Mouse (Mus musculus): Measurements from ENCODE around the gene Gatb.
A peak's percentile ranks its signal among the peaks of the same experiment; 100 is the strongest.
"Not testable (repeated sequence)": the region's sequence is repeated elsewhere in the genome, so short reads cannot be mapped to it uniquely, and the experiment has no call there.

The Gatb gene

DNA sequence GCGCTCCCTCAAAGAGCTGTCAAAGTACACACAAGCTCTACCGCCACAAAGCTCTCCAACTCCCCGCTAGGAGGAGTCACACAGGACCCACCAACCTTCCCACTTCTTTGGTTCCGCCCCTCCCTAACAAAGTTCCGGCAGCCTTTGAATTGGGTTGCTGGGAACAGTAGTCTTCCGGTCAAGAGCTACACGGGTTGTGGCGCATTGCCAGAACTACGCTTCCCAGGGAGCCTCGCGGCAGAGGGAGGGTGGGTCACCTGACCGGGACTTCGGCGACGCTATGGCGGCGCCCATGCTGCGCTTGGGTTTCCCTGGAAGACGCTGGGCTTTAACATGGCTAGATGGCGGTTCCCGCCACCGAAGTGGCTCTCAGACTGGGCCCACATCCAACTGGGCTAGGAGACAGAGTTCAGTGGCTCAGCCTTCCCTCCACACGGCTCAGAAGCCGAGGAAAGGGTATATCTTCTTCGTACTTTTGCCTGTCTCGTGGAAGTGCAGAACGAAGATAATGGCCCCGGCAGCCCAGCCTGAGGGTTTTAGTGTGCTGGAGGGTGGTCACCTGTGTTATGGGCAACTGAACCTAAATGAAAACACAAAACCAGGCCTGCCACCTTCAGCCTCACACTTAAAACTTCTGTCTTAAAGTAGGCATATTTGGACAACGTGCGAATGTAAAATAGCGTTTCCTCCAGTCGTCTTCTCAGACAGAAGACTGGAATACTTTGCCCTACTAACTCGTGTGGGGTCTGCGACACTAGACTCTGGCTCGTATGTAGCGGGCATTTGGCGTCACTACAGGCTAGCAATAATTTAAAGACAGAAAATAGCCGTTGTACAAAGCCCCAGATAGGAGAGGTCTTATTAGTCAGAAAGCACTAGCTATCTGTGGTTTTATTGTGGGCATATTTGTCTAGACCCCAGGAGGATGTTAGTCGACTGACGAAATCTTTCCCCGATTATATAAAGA, at the start of gene Gatb:
Gene Gatb, plus strand, starts transcription at position 256 of the 967 bp plus-strand sequence.
- peak; percentile 99 for DNase-seq (ENCODE audit: low read depth, low spot score)

DNA sequence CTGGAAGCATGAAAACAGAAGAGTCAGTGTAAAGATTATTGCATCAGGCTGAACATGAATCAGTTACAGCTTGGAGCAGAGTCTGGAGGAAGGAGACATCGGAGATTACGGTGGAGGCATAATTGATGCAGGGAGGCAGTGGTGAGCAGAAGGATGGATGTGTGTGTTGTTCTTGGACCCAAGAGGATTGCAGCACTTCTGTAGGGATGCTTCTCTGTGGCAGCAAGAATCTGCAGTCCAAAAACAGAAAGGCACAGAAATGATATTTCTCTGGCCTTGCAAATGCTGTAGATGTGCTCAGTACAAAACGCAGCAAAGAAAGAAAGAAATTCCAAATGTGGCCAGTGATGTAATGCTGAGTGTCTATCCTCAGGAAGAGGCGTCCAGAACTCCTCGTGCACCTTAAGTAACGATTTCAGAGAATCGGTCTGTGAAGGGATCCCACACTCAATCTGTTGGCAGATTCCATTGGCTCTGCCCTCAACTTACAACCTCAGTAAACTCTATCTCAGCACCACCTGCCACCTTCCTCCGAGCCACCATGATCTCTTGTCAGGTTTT, 43.2 kb upstream of the Gatb start:
- DNase-seq (ENCODE audit: low read depth, low spot score), result no peak

DNA sequence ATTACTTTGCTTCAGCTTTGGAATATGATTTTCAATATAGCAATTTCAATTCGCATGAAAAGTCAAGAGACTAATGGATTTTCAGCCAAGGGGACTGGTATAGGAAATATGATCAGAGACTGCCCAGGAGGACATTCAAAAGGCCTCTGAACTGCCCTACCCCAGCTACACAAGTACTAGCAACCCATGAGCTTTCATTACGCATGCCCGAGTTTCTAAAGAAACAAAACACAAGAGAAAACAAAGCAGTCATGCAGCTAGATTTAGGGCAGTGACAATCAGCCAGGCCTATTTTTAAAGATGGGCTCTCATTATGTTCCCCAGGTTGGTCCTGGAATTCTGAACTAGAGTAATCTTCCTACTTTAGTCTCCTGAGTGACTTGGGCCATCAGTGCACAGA, 41.5 kb upstream of the Gatb start:
- DNase-seq (ENCODE audit: low read depth, low spot score), result no peak

DNA sequence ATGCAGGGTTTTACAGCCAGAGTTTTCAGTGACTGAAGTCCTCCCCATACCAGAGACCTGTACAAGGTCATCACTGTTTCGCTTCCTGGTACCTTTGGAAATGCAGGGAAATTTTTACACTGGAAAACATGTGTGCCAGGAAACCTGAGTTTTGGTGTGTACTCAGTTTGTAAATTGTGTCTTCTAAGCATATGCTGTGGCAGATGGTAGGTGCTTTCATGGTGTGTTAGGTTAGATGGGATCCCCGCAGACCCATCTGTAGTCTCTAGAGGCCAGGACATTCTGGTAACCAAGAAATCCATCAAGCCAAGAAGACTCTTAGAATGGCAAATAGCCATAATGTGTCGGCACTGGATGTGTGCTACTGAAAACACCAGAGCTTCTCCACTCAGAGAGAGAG, 38.9 kb upstream of the Gatb start:
- no peak for DNase-seq (ENCODE audit: low read depth, low spot score)

DNA sequence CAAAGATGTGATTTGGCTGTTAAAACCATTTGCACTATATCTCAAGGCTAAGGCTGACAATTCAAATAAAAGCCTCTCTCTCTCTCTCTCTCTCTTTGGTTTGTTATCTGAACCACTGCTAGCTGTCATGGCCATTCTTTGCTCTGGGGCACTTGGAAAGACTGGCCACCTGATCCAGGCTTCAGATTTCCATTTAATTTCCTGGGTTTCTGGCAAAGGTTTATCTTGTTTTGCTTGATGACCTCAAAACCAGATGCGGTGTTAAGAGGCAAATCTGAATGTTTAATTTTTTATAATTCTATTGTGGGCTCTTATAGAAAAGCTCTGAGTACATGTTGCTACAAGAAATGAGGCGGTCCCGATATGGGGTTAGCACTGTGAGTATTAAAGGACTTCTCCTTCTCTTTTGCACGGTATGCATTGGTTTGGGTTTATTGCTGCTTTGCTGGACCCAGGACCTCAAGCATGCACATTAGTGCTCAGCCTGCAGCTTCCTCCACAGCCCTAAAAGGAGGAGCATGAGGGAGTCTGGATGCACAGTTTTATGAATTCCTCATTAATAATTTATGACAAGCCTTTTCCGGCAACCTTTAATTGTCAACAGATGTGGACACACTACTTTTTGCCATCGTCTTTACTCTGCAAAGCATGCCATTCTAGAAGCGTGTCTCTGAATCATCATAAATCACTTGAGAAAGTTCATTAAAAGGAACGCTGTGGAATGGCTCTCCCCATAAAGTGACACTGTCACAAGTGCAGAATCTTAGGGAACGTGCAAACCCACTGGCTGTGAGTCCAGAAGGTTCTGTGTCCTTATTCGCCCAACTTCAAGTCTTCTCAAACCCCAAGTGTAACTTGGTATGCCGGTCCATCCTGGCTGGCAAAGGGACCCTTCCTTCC, 38.0 kb upstream of the Gatb start:
- no peak for DNase-seq (ENCODE audit: low read depth, low spot score)

DNA sequence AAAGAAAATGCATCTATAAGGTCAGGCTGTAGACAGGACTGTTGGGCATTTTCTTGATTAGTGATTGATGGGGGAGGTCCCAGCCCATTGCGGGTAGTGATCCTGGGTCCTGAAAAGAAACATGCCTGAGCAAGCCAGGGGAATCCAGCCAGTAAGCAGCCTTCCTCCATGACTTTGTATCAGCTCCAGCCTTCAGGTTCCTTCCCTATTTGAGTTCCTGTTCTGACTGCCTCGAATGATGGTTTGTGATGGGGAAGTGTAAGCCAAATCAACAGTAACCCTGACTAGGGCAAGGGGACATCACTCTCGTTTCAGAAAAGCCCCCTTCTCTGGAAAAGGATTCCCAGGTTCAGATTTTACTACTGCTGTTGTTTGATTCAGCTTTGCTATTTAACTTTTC, 31.2 kb upstream of the Gatb start:
- DNase-seq (ENCODE audit: low read depth, low spot score), result no peak

DNA sequence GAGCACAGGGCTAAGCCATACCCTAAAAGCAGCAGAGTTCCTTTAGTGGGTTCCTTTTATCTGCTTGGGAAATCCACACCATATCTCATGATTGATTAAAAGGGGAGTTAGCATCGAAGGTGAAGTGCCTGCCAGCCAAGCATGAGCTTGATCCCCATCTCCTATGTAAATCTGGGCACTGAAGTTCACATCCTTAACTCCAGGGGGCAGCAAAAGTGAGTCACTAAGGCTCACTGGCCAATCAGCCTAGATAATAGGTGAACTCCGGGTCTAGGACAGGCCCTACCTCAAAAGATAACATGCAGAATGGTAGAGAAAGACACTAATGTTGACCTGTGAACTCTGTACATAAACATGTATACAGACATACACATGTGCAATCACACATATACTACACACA, 30.3 kb upstream of the Gatb start:
- DNase-seq (ENCODE audit: low read depth, low spot score), result peak; percentile 2

DNA sequence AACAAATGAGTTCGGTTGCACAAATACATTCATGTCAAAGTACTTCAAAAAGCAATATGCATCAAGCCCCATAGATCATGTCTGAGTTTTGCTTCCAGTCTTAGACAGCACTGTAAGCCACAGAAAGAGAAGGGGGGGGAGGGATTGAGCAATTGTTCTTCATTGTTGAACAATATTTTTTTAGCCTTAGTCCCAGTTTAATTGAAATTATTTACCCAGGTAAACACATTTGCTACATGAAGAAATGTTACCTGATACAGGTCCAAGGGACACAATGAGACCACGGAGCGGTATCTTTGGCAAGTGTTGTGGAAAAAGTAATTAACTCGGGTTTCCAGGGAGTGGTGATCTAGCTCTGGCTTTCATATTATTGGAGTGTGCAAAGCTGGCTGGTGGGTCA, 23.6 kb upstream of the Gatb start:
- no peak for DNase-seq (ENCODE audit: low read depth, low spot score)

DNA sequence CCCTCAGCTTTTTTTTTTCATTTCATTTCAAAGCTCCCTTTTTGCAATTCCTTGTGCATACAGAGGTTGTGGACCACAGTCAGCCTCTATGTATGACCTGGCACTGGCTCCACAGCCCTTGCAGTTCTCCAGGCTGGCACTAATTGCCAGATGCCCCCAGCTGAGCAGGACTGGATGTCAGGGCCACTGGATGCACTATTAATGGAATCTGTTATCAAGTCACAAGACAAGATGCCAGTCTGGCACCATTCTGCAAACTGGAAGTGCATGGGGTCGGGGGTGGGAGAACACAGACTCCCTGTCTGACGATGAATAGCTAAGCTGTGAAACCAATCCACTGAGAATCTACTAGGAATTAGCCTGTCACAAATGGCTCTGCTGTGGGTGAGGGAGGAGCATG, 22.6 kb upstream of the Gatb start:
- no peak for DNase-seq (ENCODE audit: low read depth, low spot score)

DNA sequence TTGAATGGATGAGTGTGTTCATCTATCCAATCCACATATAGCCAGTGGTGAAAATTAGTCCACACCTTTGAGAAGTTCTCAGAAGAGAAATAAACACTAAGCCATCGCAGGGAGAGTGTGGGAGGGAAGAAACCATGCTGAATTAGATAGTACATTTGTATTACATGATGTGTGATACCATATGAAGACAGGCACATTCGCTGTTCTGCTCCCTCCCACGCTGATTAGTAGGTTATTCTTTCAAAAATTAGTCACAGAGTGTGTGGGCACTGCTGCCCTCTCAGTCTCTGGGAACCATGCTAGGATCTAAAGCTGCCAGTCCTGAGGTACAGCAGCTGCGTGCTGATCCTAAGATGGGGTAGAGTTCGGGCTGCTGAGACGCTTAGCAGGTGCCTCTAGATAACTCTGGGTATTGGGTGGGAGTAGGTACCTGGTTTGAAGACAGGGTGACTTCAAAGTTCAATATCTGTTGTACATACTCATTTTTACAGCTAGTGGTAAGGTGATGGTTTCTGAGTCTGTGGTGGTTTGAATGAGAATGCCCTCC, 20.1 kb upstream of the Gatb start:
- DNase-seq (ENCODE audit: low read depth, low spot score), result no peak

DNA sequence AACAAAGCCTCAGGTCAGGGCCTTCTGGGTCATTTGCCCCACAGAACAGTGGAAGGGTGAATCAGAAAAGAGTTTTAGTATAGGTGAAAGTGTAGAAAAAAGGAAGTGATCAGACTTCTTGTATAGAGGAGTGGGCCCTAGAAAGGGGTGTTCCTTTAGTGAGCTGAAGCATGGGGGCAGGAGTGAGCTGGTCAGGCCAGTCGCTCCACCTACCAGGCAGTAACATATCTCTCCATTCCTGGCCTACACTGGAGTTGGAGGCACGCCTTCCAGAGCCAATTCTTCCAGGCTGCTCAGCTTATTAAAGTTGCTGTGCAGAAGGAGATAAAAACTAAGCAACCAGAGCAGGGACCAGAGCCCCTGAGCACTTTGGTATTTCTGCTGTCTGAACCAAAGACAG, 9.3 kb upstream of the Gatb start:
- DNase-seq (ENCODE audit: low read depth, low spot score), result no peak

DNA sequence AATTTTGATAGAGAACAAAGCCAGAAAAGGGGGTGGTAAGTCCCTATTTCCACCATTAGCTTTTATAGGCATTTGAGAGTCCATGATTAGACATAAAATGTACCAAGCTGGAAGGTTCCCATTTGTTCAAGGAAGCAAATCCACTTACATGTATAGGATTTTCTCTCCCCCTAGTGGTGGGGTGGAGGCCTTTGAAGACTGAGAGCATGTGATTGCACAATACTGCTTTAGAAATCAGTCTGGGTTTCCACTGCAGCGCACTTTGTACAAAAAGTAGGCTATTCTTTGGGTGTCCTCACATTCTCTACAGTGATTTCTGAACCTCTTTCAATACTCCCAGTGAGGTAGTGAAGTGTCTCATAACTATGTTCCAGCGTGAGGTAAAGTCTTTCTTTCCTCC, 2.6 kb upstream of the Gatb start:
- DNase-seq (ENCODE audit: low read depth, low spot score), result peak; percentile 69

DNA sequence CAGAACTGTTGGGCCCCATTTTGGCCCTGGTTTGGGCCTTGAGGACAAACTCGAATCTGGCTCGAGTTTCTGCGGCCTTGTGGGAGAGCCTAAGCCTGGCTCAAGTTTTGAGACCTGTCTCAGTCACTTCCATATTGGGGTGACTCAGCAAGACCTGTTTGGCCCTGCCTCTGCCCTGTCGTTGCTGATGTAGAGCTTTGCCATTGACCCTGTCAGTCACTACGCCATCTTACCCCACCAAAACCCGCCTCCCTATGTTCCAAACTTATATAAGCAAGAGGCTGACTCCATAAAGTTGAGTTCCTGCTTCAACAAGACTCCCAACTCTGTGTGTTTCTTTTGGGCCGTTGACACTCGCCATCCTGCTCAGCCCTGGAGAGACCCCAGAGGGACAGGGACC, 1.4 kb upstream of the Gatb start:
- not testable (repeated sequence) for DNase-seq (ENCODE audit: low read depth, low spot score)

DNA sequence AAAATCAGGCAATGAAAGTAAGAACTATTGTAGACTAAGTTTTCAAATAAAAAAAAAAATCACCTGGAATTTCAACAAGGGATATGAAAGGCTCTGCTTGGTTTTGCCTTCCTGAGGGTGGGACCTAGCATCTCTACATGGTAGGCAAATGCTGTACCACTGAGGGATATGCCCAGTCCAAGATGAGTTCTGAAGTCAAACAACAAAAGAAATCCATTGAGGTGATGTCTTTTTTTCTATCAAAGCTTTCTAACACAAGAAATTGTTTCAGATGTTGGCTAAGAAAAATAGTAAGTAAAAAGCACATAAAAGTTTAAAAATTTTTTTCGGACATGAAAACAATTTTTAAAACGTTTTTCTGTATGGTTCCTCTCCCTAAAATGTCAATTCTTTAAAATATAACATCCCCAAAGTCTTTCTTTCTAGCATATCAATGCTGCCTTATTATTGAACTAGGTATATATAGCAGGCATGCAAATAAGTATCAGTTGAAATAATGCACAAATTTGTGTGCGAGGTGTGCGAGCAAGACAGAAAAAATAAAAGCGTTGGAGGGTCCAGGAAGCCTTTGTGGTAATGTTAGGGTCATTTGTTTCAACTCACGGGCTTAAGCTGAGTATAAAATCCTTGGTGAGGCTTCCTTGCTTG, 579 bp upstream of the Gatb start:
- no peak for DNase-seq (ENCODE audit: low read depth, low spot score)

DNA sequence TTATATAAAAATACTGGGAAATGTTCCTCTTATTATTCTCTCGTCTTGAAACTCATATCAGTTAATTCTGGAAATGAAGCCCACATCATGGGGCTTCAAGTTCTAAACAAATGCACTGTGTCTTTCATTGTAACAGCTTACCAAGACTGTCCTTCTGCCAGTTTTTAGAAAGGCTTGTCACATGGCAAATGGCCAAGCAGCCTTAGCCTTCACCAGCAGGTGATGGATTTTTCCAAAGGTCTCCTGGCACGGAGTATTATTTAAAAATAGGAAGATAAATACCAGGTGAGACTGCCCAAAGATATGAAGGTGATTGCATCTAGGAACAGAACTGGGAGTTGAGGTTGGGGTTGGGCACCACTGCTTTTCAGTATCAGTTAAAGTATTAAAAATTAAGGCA, 8.8 kb downstream of the Gatb start:
- no peak for DNase-seq (ENCODE audit: low read depth, low spot score)

DNA sequence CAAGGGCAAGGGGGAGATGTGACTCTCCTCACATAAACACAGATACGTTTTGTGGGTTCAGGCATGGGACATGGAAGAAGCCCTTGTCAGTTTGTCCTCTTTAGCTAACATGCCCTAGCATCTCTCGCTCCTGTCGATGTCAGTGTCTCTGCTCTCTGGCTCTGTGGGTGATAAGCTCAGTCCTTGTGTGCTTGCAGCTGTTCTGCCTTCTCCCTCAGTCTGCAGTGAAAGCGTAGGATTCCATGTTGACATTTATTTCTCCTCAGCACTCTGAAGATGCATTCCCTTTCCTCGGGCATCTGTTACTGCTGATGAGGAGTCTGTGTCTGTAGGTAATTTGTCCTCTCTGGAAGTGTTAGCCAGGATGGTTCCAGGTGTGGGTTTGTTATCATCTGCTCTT, 9.3 kb downstream of the Gatb start:
- DNase-seq (ENCODE audit: low read depth, low spot score), result no peak

DNA sequence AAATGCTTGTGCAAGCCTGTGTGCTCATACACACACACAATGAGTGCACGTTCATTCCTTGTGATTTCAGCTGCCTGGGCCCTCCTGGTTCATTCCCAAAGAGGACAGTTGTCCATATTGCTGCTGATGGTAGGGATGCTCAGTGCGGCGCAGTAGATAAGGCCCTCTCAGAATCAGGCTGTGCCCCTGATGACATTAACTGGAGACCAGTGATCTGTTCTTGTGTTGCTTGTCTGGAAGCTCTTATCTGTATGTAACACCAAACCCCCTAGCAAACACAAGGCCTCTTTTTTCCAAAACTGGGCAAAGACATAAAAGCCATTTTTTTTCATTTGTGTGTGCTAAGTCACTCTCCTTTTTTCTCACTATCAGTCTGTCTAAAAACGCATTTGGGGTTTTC, 11.0 kb downstream of the Gatb start:
- no peak for DNase-seq (ENCODE audit: low read depth, low spot score)

DNA sequence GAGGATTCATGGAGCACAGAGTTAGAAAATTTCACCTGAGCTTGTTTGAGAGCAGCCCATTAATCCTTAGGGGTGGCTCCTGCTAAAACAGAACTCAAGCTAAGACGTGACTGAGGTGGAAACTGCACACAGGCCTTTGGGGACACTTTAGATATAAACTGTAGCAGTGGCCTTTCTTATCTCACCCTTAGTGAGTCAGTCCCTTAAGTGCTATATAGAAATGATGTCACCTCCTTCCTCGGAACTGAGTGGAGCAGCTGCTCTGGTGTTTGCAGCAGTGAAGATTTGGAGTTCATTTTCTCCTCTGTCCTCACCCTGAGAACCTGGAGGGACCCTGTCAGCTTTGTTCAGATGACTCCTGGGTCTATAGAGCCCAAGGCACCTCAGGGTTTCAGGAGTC, 14.8 kb downstream of the Gatb start:
- no peak for DNase-seq (ENCODE audit: low read depth, low spot score)

DNA sequence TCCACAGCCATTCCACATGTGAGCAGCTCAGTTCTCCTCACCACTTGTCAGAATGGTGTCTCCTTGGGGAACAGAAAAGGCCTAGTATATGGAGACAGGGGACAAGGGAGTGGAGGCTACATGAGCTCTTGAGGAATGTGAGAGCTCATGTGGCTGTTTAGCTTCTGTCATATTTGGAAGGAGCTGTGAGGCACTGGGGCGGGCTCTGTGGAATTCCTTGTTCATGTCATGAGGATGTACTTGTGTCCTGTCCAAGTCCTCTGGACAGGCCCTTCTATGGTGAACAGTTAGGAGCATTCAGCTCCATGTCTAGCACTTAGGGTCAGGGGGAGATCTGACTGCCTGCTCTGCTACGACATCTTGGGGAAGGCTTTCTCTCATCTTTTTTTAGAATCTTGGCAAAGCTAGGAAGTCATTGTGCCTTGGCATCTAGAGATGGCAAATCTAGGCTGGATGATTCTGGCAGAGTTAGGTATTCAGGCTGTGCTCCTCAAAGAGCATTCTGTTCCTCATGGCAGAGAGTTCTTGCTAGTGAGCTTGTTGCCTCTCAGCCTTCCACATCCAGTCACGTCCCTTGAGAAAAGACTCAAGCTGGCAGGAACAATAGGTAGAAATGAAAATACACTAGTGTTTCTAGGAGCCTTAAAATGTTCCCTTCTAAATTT, 16.3 kb downstream of the Gatb start:
- no peak for DNase-seq (ENCODE audit: low read depth, low spot score)

DNA sequence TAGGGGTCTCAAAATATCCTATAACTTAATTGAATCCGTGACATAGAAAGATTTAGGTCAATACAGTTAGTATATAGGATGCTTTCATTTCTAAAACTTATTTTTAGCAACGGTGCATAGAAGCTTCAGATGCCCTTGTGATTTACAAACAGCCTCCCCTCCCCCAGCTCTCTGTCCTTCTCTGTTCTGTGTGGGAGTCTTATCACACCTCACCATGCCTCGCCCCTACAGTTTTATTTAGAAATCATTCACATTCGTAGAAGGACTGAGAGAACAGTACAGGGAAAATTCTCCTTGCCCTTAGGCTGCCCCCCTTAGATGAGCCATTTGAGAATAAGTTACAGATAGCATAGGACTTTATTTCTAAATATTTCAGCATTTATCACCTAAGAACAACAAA, 18.1 kb downstream of the Gatb start:
- DNase-seq (ENCODE audit: low read depth, low spot score), result no peak
